Mouse (Mus musculus): ENCODE measurements at regions not wholly inside any gene's neighbourhood (a gene's known extent, or its start where the extent isn't known, plus 50 kb on each side); places are given as distances from the start of the nearest gene placed in this dataset.

- DNase-seq (no peak), ATAC-seq (ENCODE audit: low read depth) (peak; percentile 77)
- no peaks in the 10 kb centered on the region for H3K36me3 ChIP-seq
- no peaks in the 10 kb centered on the region for H3K9me3 ChIP-seq (replicated peaks)
- no peak overlapping the region for H3K4me3 ChIP-seq (replicated peaks)
- 0 out of 2 replicates have a peak overlapping the region, but pooled peaks have one; percentile 13 for H3K4me2 ChIP-seq
- H3K27me3 ChIP-seq, result no peaks in the 10 kb centered on the region
- H3K9ac ChIP-seq, result no peak overlapping the region
- WGBS (ENCODE audit: insufficient replicate concordance), result 56% methylated on average over 2 of the region's 2 CpGs
- no peak overlapping the region for H3K27ac ChIP-seq
- H3K4me1 ChIP-seq (replicated peaks), result peaks cover 12% of the 10 kb centered on the region
Observed at GRCm38 (mm10) chr13:34414533-34414932, 69.6 kb upstream of the Slc22a23 start.

- DNase-seq (no peak), ATAC-seq (ENCODE audit: low read depth) (no peak)
- no peaks in the 10 kb centered on the region for H3K36me3 ChIP-seq
- no peak overlapping the region for H3K4me2 ChIP-seq
- 45% methylated on average over 2 of the region's 2 CpGs for WGBS (ENCODE audit: insufficient replicate concordance)
- H3K27me3 ChIP-seq, result no peaks in the 10 kb centered on the region
- no peak overlapping the region for H3K27ac ChIP-seq
- H3K4me3 ChIP-seq (replicated peaks), result no peak overlapping the region
- H3K4me1 ChIP-seq (replicated peaks), result no peaks in the 10 kb centered on the region
- no peak overlapping the region for H3K9ac ChIP-seq
- H3K9me3 ChIP-seq (replicated peaks), result no peaks in the 10 kb centered on the region
Observed at GRCm38 (mm10) chr13:34408669-34409055, 63.7 kb upstream of the Slc22a23 start.

DNA sequence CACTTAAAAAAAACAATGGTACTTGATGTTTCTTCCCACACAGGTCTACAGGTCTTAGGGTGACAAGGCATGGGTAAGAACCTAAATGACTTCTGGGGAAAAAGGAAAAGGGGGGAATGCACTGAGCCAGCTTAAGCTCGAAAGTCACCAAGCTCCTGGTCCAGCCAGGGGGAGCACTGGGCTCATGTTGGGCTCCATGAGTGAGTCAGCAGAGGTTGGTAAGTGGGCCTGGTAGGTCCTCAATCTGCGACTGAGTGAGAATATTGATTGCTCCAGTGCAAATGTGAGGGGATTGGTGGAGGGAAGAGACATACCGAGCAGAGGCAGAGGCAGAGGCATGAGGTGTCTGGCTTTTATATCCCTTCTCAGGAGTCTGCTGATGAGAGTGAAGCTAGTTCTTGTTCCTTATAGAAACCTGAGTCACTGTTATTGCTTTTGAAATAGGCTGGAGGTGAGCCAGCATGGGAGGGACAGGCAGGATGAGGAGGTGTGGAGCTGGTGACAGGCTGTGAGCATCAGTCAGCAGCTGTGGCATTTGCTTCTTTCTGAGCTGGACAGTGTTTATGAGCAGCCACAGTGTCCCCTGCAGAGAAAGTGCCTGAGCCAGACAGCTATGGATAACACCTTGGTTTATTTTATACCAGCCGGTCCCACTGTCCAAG, 63.2 kb upstream of the Slc22a23 start:
- H3K9me3 ChIP-seq (replicated peaks), result no peaks in the 10 kb centered on the region
- no peak for DNase-seq

DNA sequence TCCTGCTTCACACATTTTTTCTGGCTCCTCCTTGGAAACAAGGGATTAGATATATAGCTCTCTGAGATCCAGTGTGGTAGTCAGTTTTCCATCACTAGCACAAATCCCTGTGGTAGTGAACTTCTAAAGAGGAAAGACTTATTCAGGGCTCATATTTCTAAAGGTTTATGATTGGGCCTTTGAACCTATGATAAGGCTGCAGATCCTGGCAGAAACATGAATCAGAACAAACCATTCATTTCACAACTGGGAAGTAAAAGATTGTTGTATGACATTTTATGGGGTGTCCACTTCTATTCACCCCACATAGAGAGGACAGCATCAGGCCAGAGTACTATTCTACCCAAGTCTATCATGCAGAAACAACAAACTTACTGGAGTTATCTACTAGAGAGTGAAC, 61.3 kb upstream of the Slc22a23 start:
- Histone ChIP-seq H3K4me2 (no peak overlapping the region), H3K27me3 (peaks cover 3% of the 10 kb centered on the region; the same call in 1 of the 2 replicates)
- ATAC-seq (ENCODE audit: low read depth), result no peak

More for the DNA sequence above, 63.2 kb upstream of the Slc22a23 start:
- peak; percentile 65 for ATAC-seq (ENCODE audit: low read depth)
- WGBS (ENCODE audit: insufficient replicate concordance), result 56% methylated on average over 4 of the region's 4 CpGs
- Histone ChIP-seq H3K4me1 (replicated peaks) (no peaks in the 10 kb centered on the region), H3K4me3 (replicated peaks) (no peak overlapping the region), H3K4me2 (no peak overlapping the region), H3K9ac (no peak overlapping the region), H3K36me3 (no peaks in the 10 kb centered on the region), H3K27me3 (no peaks in the 10 kb centered on the region), H3K27ac (no peak overlapping the region; the same call in 1 of the 2 replicates)

GRCm38 (mm10) chr13:34402631-34403030, 57.6 kb upstream of the Slc22a23 start:
- Histone ChIP-seq H3K4me2 (no peak overlapping the region), H3K9ac (no peak overlapping the region), H3K36me3 (no peaks in the 10 kb centered on the region), H3K4me1 (replicated peaks) (peaks cover 25% of the 10 kb centered on the region), H3K4me3 (replicated peaks) (no peak overlapping the region), H3K9me3 (replicated peaks) (no peaks in the 10 kb centered on the region), H3K27ac (no peak overlapping the region), H3K27me3 (peaks cover 3% of the 10 kb centered on the region; the same call in 1 of the 2 replicates)
- ATAC-seq (ENCODE audit: low read depth), result no peak
- no peak for DNase-seq
- WGBS (ENCODE audit: insufficient replicate concordance), result 81% methylated on average over 1 of the region's 1 CpGs

More for the DNA sequence above, 61.3 kb upstream of the Slc22a23 start:
- H3K9me3 ChIP-seq (replicated peaks), result no peaks in the 10 kb centered on the region
- no peak overlapping the region for H3K27ac ChIP-seq
- DNase-seq, result no peak
- no peaks in the 10 kb centered on the region for H3K4me1 ChIP-seq (replicated peaks)
- no peak overlapping the region for H3K9ac ChIP-seq
- H3K4me3 ChIP-seq (replicated peaks), result no peak overlapping the region
- H3K36me3 ChIP-seq, result no peaks in the 10 kb centered on the region

DNA sequence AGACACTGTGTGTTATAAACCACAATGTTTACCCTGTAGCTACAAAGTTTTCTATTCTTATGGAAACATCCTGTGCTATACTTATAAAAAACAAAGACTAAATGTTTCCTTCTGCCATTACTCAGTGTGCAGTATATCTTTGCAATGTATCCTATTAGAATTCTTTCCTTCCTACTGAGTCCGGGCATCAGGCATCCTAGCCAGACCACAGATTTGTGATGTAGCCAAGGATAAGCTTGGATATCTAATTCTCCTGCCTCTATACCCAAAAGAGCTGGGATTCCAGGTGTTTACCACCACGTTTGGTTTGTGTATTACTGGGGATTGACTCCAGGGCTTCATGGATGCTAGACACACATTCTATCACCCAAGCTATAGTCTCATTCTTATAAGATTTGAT, 56.0 kb upstream of the Slc22a23 start:
- Histone ChIP-seq H3K4me2 (no peak overlapping the region), H3K4me3 (replicated peaks) (no peak overlapping the region), H3K36me3 (no peaks in the 10 kb centered on the region), H3K4me1 (replicated peaks) (peaks cover 25% of the 10 kb centered on the region), H3K9ac (no peak overlapping the region), H3K27ac (no peak overlapping the region), H3K27me3 (peaks cover 3% of the 10 kb centered on the region; the same call in 1 of the 2 replicates), H3K9me3 (replicated peaks) (no peaks in the 10 kb centered on the region)
- ATAC-seq (ENCODE audit: low read depth), result no peak
- 66% methylated on average over 2 of the region's 2 CpGs for WGBS (ENCODE audit: insufficient replicate concordance)
- DNase-seq, result no peak

GRCm38 (mm10) chr13:34398847-34399246, 53.9 kb upstream of the Slc22a23 start:
- Histone ChIP-seq H3K27ac (no peak overlapping the region; the same call in 1 of the 2 replicates), H3K4me3 (replicated peaks) (no peak overlapping the region; the same call in 1 of the 2 replicates), H3K4me2 (peak overlapping the region; percentile 52), H3K9ac (peak overlapping the region; percentile 39; the same call in 1 of the 2 replicates), H3K27me3 (peaks cover 3% of the 10 kb centered on the region; the same call in 1 of the 2 replicates), H3K4me1 (replicated peaks) (peaks cover 25% of the 10 kb centered on the region), H3K9me3 (replicated peaks) (no peaks in the 10 kb centered on the region), H3K36me3 (no peaks in the 10 kb centered on the region)
- DNase-seq (peak; percentile 27), ATAC-seq (ENCODE audit: low read depth) (peak; percentile 83)
- WGBS (ENCODE audit: insufficient replicate concordance), result 18% methylated on average over 3 of the region's 3 CpGs

DNA sequence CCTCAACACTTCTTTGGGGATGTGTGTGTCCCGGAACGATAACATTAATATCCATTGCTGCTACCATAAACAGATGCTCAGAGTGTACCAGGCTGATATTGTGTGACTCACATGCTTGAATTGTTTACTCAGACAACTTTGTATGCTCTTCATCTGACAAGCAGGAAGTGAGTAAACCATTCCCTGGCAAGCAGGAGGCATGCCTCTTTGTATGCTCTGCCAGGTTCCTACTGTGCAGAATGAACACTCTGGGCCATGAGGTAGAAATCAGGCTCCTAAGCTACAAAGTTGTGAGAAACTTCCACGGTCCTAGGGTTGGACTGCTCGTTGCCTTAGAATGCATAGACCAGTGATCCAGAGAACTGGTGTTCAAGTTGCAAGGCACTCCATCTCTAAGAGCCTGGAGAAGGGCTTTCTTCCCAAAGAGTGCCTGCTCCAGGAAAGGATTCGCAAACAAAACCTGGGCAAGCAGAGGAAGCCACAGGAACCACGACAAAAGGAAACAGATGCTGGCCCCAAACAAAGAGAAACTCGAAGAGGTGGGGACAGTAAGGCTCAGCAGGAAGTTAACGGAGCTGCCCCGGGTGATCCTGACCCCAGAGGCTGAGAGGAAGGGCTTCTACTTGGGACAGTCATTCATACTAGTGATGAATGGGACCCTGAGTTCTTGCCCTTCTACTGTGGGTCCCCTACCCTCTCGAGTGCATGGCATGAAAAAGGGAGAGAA, 53.2 kb upstream of the Slc22a23 start:
- ATAC-seq (ENCODE audit: low read depth), result peak; percentile 70
- DNase-seq, result no peak

DNA sequence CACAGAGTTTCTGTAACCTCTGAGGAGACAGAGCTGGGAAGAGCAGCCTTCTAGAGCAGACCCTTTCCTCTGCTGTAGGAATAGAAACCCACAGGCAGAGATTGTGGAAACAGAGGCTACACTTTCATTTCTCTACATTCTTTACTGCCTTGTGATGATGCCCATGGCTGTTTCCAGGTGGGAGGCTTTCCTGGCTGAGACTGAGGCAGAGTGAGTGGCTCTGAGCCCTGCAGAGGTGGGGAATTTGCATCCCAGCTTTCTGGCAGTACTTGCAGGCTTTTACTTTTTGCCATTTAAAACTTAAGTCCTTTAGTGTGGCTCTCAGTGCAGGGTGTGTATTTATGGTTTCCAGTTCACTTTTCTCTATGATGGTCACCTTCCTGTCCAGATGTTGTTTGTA, 50.5 kb upstream of the Slc22a23 start:
- Histone ChIP-seq H3K9ac (no peak overlapping the region), H3K9me3 (replicated peaks) (no peaks in the 10 kb centered on the region), H3K36me3 (no peaks in the 10 kb centered on the region), H3K27ac (no peak overlapping the region), H3K4me2 (no peak overlapping the region), H3K4me1 (replicated peaks) (peaks cover 25% of the 10 kb centered on the region), H3K27me3 (no peaks in the 10 kb centered on the region), H3K4me3 (replicated peaks) (no peak overlapping the region)
- no peak for DNase-seq
- no peak for ATAC-seq (ENCODE audit: low read depth)

More for the DNA sequence above, 53.2 kb upstream of the Slc22a23 start:
- Histone ChIP-seq H3K9ac (peak overlapping the region; percentile 39; the same call in 1 of the 2 replicates), H3K4me3 (replicated peaks) (peak overlapping the region; percentile 12), H3K4me1 (replicated peaks) (peaks cover 25% of the 10 kb centered on the region), H3K27me3 (peaks cover 3% of the 10 kb centered on the region; the same call in 1 of the 2 replicates), H3K4me2 (peak overlapping the region; percentile 52), H3K9me3 (replicated peaks) (no peaks in the 10 kb centered on the region), H3K27ac (peak overlapping the region; percentile 25; the same call in 1 of the 2 replicates), H3K36me3 (no peaks in the 10 kb centered on the region)
- 14% methylated on average over 10 of the region's 10 CpGs for WGBS (ENCODE audit: insufficient replicate concordance)

GRCm38 (mm10) chr13:34395010-34395409, 50.0 kb upstream of the Slc22a23 start:
- no peaks in the 10 kb centered on the region for H3K27me3 ChIP-seq
- no peaks in the 10 kb centered on the region for H3K9me3 ChIP-seq (replicated peaks)
- H3K27ac ChIP-seq, result no peak overlapping the region
- no peak overlapping the region for H3K9ac ChIP-seq
- ATAC-seq (ENCODE audit: low read depth) (no peak), DNase-seq (no peak)
- no peaks in the 10 kb centered on the region for H3K36me3 ChIP-seq
- WGBS (ENCODE audit: insufficient replicate concordance), result 36% methylated on average over 1 of the region's 1 CpGs
- no peak overlapping the region for H3K4me2 ChIP-seq
- H3K4me3 ChIP-seq (replicated peaks), result no peak overlapping the region
- peaks cover 22% of the 10 kb centered on the region for H3K4me1 ChIP-seq (replicated peaks)
